Mouse (Mus musculus) splenic B cell, adult 2 months (primary cell): ENCODE measurements at regions not wholly inside any gene's neighbourhood (a gene's known extent, or its start where the extent isn't known, plus 50 kb on each side); places are given as distances from the start of the nearest gene placed in this dataset.
A peak's percentile ranks its signal among the peaks of the same experiment; 100 is the strongest.

Experiments
- DNase-seq: peaks from one replicate; pipeline ENCODE4 v3.0.0-alpha.2; 2011; ENCODE audit warnings: low read depth, low spot score
- H3K27me3 ChIP-seq: 2 replicates; pipeline ENCODE4 v1.6.1; 2012; ENCODE audit warnings: mild to moderate bottlenecking, low read length, moderate library complexity, mixed read lengths; ENCODE audit not compliant: control insufficient read depth, poor library complexity, insufficient read depth, severe bottlenecking
- H3K36me3 ChIP-seq: 2 replicates; pipeline ENCODE4 v1.6.1; 2012; ENCODE audit warnings: mild to moderate bottlenecking, low read length, moderate library complexity, mixed read lengths; ENCODE audit not compliant: control insufficient read depth, poor library complexity, insufficient read depth, severe bottlenecking

DNA sequence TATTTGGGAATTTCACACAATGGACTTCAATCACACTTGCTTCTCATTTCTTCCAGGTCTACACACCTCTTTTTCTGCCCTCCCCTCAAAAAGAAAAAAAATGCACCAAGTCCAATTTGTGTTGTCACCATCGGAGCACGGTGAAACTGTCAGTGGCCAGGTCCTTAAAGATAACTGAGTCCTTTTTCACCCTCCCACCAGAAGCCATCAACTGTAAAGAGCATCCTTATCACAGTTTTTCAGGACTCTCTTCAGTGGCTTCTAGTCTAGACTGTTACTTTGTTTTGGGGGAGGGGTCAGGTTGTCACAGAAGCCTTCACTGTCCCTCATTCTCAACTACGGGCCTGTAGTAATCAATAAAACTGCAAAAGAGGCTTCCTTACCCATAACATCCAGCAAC, 91.5 kb upstream of the Zdhhc15 start:
- no peaks in the 10 kb centered on the region for H3K36me3 ChIP-seq
- H3K27me3 ChIP-seq = no peaks in the 10 kb centered on the region

DNA sequence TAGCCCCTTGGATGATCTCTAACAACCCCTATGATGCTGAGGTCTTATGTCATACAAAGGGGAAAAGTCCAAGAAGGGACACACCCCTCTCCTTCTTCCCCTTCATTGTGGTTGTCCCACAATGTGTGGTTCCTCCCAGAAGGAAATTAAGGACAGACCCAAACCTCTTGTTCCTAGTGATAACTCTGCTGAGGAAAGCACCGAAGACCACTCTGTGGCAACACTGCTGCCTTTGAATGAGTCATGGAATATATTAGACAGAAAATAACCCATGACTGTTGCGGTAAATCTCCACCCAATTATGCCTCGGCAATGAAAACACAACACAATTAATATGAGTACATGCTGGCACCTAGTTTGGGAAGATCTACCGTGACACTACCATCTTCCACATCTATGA, 89.4 kb upstream of the Zdhhc15 start:
- no peak for DNase-seq
- no peaks in the 10 kb centered on the region for H3K36me3 ChIP-seq
- H3K27me3 ChIP-seq = no peaks in the 10 kb centered on the region

More for the DNA sequence above, 91.5 kb upstream of the Zdhhc15 start:
- no peak for DNase-seq

DNA sequence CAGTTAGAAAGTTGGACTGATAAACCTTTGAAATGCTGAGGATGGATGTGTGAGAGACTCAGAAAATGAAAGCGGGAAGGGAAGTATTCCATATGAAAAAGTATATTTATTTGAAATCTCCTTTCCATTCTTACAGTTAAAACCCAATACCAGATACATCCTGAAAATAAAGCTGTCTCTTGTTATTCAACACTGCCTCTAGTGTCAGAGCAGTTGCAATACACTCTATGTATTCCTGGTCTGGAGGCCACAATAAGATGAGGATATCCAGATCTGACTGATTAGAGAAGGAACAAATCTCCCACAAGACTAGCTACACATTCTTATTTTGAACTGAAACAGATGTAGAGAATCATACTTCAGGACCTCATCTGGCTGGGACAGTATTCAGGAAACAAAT, 78.5 kb upstream of the Zdhhc15 start:
- no peaks in the 10 kb centered on the region for H3K27me3 ChIP-seq
- peak; percentile 0 for DNase-seq
- no peaks in the 10 kb centered on the region for H3K36me3 ChIP-seq
